Mouse (Mus musculus) naive thymus-derived CD4-positive, alpha-beta T cell, adult 5 months (primary cell): ENCODE data around the gene Eno1. TPM values are rescaled to one million over a fixed set of nuclear protein-coding genes. Genes with fewer than 3 reads are reported as not detected.

Experiments used
- polyA plus RNA-seq: library from polyadenylated mRNA; unstranded; fragments of 100-300 nt; shearing (Covaris generic); gene quantifications from one replicate; pipeline ENCODE4 v1.2.1, GENCODE M21; 2017

Eno1 gene
- 845 TPM for polyA plus RNA-seq

GRCm38 (mm10) chr4:150236521-150237481 is at the start of gene Eno1:
Gene Eno1 (plus strand): TSS chr4:150236721.

DNA sequence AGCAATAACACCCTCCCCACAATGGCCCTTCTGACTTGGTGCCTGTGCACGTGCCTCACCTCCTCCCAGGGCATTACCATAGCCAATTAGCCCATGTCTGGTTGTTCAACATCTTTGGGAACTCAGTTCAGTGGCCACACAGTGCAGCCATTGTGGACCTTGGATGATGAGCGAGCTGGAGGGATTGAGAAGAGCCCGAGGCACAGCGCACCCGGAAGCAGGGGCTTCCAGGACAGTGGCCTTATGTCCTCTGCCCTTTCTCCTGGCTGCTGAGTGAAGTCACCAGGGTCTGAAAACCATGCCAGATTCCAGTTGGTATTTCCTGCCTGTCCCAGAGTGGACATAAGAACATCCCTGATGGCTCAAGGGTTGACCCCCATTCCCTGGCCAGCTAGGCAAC is 35.3 kb upstream of the Eno1 start, which contains the start of gene Car6:
Gene Car6, minus strand, starts transcription at position 101 of the 400 bp plus-strand sequence.

GRCm38 (mm10) chr4:150281018-150281761 is 44.7 kb downstream of the Eno1 start, which contains the start of gene Rere:
Gene Rere (plus strand): TSS chr4:150281646.

Other genes with a start within 250 kb of the Eno1 start
- gene H6pd, start 227.7 kb upstream of the Eno1 start, polyA plus RNA-seq, result 13.3 TPM
- gene Gpr157, start 149.4 kb upstream of the Eno1 start, polyA plus RNA-seq, result 0.53 TPM
- not detected for gene Slc2a5, start 117.4 kb upstream of the Eno1 start, polyA plus RNA-seq
- not detected for gene Slc2a7, start 87.7 kb upstream of the Eno1 start, polyA plus RNA-seq
- not detected for gene Car6, start 35.4 kb upstream of the Eno1 start, polyA plus RNA-seq
- gene Rere, start 44.9 kb downstream of the Eno1 start, polyA plus RNA-seq, result 37.4 TPM